Mouse (Mus musculus) lung, adult 2 months (tissue): Measurements from ENCODE around the gene Usp42.

Source experiments
- CTCF ChIP-seq: fragments of 200-500 bp; IDR thresholded peaks from 2 replicates; pipeline ENCODE4 v1.5.1; 2011; ENCODE audit warnings: mild to moderate bottlenecking, low read length, control low read depth; ENCODE audit not compliant: insufficient read depth
- POLR2A ChIP-seq: fragments of 200-500 bp; IDR thresholded peaks from 2 replicates; pipeline ENCODE4 v1.6.1; 2011; ENCODE audit warnings: low read depth, mild to moderate bottlenecking, control low read depth, low read length, borderline replicate concordance; ENCODE audit errors: extremely low read depth

DNA sequence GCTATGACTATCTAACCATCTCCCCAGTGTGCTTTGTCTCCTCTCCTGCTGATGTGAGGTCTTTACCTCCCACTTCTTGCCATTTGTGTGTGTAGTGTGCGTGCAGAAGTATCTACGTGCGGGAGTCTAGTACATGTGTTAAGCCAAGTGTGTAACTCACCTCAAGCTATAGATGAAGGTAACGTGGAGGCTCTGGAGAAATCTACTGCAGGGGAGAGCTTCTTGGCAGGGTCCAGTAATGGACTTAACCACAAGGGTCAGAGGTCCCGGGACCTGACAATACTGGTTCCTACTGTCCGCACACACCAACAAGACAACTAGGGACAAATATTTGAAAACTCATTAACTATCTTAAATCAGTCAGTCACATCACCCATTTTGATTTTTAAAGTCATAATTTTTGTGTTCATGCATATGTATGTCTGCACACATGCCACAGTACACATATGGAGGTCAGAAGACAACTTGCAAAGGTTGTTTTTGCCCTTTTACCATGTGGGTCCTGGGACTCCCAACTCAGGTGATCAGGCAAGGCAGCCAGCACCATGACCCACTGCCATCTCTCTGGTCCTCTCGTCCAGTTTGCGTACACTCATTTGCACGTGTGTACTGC, 23.6 kb upstream of the Usp42 start:
- TF ChIP-seq POLR2A (no peak), CTCF (no peak)
